Mouse (Mus musculus) heart, adult 2 months (tissue): ENCODE measurements at regions not wholly inside any gene's neighbourhood (a gene's known extent, or its start where the extent isn't known, plus 50 kb on each side); places are given as distances from the start of the nearest gene placed in this dataset.

ENCODE experiments used
- DNase-seq, 2 experiments: peaks; one replicate each; pipeline ENCODE4 v3.0.0; 2021
- H3K27ac ChIP-seq: fragments of 200-600 bp; 2 replicates; pipeline ENCODE4 v1.8.1; 2022
- H3K27me3 ChIP-seq: fragments of 200-500 bp; 2 replicates; pipeline ENCODE4 v1.6.1; 2012; ENCODE audit warnings: mild to moderate bottlenecking, low read length, inconsistent platforms, mixed read lengths; ENCODE audit not compliant: control insufficient read depth, insufficient read depth
- H3K36me3 ChIP-seq: fragments of 200-500 bp; 2 replicates; pipeline ENCODE4 v1.6.1; 2012; ENCODE audit warnings: low read length, inconsistent platforms; ENCODE audit not compliant: control insufficient read depth, insufficient read depth
- H3K4me1 ChIP-seq: fragments of 200-500 bp; 2 replicates; pipeline ENCODE4 v1.6.1; 2011; ENCODE audit warnings: low read length; ENCODE audit not compliant: control insufficient read depth, insufficient read depth
- H3K4me3 ChIP-seq: fragments of 200-600 bp; 2 replicates; pipeline ENCODE4 v1.8.1; 2022
- H3K79me2 ChIP-seq: fragments of 200-500 bp; replicated peaks from 2 replicates; pipeline ENCODE4 v1.6.1; 2012; ENCODE audit warnings: mild to moderate bottlenecking, inconsistent platforms, low read length, moderate library complexity, mixed read lengths; ENCODE audit not compliant: control insufficient read depth, insufficient read depth
- H3K9ac ChIP-seq: fragments of 200-500 bp; 2 replicates; pipeline ENCODE4 v1.6.1; 2012; ENCODE audit warnings: low read depth, mild to moderate bottlenecking, control low read depth, inconsistent platforms, low read length, mixed read lengths
- CTCF ChIP-seq: fragments of 200-600 bp; IDR thresholded peaks from 2 replicates; pipeline ENCODE4 v1.8.1; 2022; ENCODE audit warnings: antibody characterized with exemption, mild to moderate bottlenecking, moderate library complexity
- EP300 ChIP-seq: fragments of 200-500 bp; IDR thresholded peaks from 2 replicates; pipeline ENCODE4 v1.6.1; 2011; ENCODE audit warnings: low read depth, low read length, control low read depth; ENCODE audit not compliant: insufficient read depth
- POLR2A ChIP-seq: fragments of 200-500 bp; IDR thresholded peaks from 2 replicates; pipeline ENCODE4 v1.6.1; 2011; ENCODE audit warnings: mild to moderate bottlenecking, low read depth, low read length, control low read depth; ENCODE audit not compliant: insufficient read depth
- WGBS: fragments of 180-500 bp; shearing (Covaris S2); methylation state at CpG from one replicate; pipeline ENCODE4 v1.1.7; 2018; 5-methylcytosine and 5-hydroxymethylcytosine counted together
- intact Hi-C: fragments of 180-260 bp; cut with DNase I; formaldehyde crosslinking; loops from one replicate; pipeline ENCODE4 v1.15.1; 2025

GRCm38 (mm10) chr1:43377491-43378263 lies 66.7 kb upstream of the Nck2 start:
- no peak overlapping the region for H3K9ac ChIP-seq
- H3K4me1 ChIP-seq: no peaks in the 10 kb centered on the region
- WGBS: 91% methylated on average over 4 of the region's 4 CpGs
- H3K79me2 ChIP-seq: no peaks in the 10 kb centered on the region
- no peak for DNase-seq
- no peak overlapping the region for H3K27ac ChIP-seq
- H3K27me3 ChIP-seq: no peaks in the 10 kb centered on the region
- H3K36me3 ChIP-seq: no peaks in the 10 kb centered on the region
- intact Hi-C loops: no loop called here
- H3K4me3 ChIP-seq: no peak overlapping the region
- TF ChIP-seq EP300 (no peak), POLR2A (no peak), CTCF (no peak)

DNA sequence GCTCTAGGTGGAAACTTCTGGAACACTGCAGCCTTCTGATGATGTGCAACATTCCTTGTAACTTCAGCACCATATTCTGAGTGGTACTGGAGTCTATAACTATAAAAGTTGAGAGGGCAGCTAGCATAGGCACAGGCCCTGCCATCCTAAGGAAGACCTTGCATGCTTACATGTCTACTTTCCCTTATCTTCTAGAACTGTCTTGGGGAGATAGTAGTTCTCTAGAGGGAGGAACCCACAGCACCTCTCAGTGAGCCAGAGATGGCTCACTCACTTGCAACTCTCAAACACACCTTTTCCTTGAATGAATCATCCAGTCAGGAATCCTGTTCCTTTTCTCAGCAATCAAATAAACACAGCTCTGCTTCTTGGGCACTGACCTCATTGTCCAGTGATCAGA lies 59.4 kb upstream of the Nck2 start:
- Histone ChIP-seq H3K9ac (no peak overlapping the region), H3K79me2 (no peaks in the 10 kb centered on the region), H3K4me1 (no peaks in the 10 kb centered on the region), H3K27ac (no peak overlapping the region), H3K27me3 (no peaks in the 10 kb centered on the region), H3K36me3 (no peaks in the 10 kb centered on the region), H3K4me3 (no peak overlapping the region)
- DNase-seq: no peak
- TF ChIP-seq EP300 (no peak), POLR2A (no peak), CTCF (no peak)
- intact Hi-C loops: no loop called here

GRCm38 (mm10) chr1:43394035-43394434 lies 50.3 kb upstream of the Nck2 start:
- no peaks in the 10 kb centered on the region; the same call in 1 of the 2 replicates for H3K4me1 ChIP-seq
- WGBS: 93% methylated on average over 2 of the region's 2 CpGs
- no peak overlapping the region for H3K4me3 ChIP-seq
- no peak overlapping the region for H3K27ac ChIP-seq
- no peak overlapping the region for H3K9ac ChIP-seq
- intact Hi-C loops: no loop called here
- DNase-seq: no peak
- TF ChIP-seq CTCF (no peak), EP300 (no peak), POLR2A (no peak)
- H3K79me2 ChIP-seq: no peaks in the 10 kb centered on the region
- no peaks in the 10 kb centered on the region for H3K36me3 ChIP-seq
- H3K27me3 ChIP-seq: no peaks in the 10 kb centered on the region
